Mouse (Mus musculus) lung, postnatal 25 days (tissue): Measurements from ENCODE around the gene H2al3.

Experiments
- DNase-seq: peaks from one replicate; pipeline ENCODE4 v3.0.0; 2022; ENCODE audit warnings: low spot score

Gene H2al3

DNA sequence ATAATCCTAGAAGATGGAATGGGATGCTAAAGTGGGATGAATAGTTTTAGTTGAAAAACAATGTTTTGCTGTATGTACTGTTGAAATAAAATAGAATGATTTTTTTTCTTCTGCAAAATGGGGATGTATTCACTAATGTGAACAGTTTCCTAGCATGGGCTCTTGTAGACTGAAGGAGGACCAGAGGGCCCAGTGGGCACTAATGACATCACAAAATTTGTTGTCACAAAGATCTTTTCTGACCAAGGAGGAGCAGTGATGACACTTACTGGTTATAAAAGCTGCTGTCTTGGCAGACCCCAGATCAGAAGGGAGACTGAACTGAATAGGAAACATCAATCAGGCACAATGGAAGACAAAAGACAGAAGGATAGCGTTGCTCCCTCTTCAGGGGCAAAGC is at the start of gene H2al3:
Gene H2al3, plus strand, starts transcription at position 301 of the 400 bp plus-strand sequence.
- DNase-seq: no peak

DNA sequence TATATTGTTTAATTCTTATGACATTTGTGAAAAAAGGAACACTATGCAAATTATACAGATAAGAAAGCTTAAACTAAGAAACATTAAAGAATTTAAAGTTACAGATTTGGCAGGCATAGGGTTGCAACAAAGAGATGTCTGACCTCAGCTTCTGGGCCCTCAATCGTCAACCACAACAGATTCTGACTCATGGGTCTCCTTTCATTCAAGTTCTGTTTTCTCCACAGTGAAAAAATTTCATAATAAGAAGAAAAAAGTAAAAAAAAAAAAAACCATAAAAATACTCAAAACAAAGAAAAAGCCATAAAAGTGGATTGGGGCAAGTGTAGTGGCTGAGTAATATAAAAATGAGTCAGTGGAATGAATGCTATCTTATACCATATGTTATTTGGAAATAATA is 39.4 kb upstream of the H2al3 start:
- no peak for DNase-seq

DNA sequence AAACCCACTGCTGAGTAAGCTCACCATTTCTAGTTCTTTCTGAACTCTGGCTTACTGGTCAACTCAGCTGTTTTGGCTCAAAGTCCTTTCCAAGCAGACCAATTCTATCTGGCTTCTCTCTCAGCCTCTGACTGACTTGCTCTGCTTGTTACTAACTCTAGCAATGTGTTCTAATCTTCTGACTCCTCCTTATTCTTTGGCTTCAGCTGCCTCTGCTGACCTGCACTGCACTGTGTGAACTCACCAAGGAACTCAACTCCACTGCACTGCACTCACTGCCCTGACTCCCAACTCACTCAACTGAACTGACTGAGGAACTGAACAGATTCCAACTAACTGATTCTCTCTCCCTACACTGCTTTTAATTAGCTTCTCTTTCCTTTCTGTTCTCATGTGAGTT is 37.0 kb upstream of the H2al3 start:
- DNase-seq: no peak

DNA sequence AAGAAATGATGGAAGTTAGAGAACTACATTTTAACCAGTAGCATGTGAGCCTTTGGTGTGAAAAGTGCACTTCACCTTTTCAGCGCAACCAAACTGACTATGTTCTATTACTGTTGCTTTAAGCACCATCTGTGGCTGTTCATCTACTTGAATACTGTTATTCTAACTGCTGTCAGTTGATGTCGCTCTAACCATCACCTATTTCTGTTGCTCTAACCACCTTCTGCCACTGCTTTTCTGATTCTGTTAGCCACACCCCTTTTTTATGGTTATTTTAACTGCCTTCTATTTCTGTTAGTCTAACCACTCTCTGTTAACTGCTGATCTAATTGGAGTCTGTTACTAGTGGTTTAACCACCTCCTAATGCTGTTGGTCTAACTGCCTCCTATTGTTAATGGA is 14.7 kb upstream of the H2al3 start:
- no peak for DNase-seq

DNA sequence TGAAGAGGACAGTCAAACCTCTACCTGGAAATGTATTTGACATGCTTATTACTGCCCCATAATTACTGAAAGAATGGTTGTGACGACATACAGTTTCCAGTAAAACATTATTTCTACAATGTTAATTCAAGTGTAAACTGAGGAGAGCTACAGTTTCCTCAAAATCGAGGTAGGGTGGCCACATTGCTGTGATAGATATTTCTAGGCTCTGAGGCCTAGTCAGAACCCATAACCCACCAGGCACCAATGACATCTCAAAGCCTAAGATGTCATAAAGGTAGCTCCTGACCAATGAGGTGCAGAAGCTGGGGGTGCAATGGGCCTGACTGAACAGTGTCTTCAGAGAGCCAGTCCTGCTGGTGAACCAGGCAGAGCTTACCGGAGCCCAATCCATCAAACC is 2.9 kb upstream of the H2al3 start, which contains the start of gene Hypm:
Gene Hypm, plus strand, starts transcription at position 301 of the 400 bp plus-strand sequence.
- DNase-seq: no peak

DNA sequence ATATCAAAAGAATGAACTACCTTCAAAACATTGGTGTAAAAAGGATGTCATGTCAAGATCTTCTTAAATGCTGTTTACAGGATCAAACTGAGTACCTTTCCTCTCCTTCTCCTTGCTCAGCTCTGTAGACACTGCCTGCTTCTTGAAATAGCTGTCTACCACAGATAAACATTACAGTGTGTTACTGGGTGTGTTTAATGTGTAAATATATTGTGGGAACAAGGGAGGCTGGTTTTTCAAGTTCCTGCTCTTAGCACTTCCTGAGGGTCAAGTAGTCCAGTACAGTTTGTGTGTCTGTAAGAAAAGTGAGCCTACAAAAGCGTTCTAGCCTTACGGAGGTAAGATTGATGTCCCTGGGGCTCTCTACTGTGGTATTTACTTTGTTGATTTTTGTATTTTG is 12.4 kb downstream of the H2al3 start:
- DNase-seq: peak; percentile 21

DNA sequence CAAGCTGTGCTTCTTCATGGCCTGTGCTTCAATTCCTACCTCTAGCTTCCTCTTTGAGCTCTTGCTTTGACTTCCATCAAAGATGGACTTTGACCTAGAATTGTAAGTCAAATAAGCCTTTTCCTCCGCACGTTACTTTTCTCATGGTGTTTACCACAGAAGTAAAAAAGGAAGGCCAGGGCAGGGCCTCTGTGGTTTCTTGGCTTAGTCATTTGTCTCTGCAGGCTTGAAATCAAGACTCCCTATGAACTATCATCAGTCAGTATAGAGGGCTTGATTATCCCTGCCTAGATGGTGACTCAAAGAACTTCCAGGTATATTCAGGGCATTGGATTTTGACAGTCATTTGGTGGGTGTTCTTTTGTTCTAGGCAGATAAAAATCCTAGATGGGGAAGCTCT is 26.0 kb downstream of the H2al3 start:
- DNase-seq: no peak

DNA sequence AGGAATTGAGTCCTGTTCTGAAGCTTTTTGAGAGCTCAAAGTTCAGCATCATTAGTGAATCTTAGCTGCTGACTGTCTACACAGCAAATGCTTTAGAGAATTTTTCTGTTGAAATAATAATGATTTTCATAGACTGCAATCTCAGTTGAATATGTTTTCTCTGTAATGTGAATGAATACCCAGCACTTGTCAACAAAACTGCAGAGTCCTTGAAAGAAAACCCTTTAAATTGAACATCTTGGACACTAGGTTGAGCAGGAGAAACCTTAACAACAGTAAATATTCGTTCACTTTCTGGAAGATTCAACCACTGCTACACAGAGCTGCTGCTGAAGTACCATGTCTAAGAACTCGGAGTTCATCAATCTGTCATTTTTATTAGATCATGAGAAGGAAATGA is 35.8 kb downstream of the H2al3 start, which contains the start of gene Sytl5:
Gene Sytl5, plus strand, starts transcription at position 301 of the 400 bp plus-strand sequence.
- no peak for DNase-seq
